Comparison of ENCODE assay signal across 28 mouse cellular contexts in genomic region chr4:63414951-63415350, GRCm38 (mm10). TPM values are rescaled to one million over a fixed set of nuclear protein-coding genes. Genes with fewer than 3 reads are reported as not detected.
DNase-seq lines count a peak whose midpoint lies in the region; ATAC-seq and TF ChIP-seq lines count a peak whose summit lies in the region.
"Had no signal": no experiment of that assay in that cellular context is flagged by ENCODE, and none has a peak within 500 bp of the region (broad histone marks: within the 10 kb centered on the region; RNA-seq: fewer than 3 reads in every experiment).

No protein-coding gene starts in this region.

- no peaks in the 10 kb centered on the region for H3K9me3 ChIP-seq in heart, embryonic 11.5 days (replicated peaks; ENCODE audit: control insufficient read depth, low read length)
- H3K9me3 ChIP-seq: forebrain, embryonic 10.5 days; forebrain, embryonic 13.5 days; heart, embryonic 12.5 days; heart, embryonic 15.5 days; hindbrain, embryonic 10.5 days; hindbrain, embryonic 13.5 days had no signal

- H3K4me3 ChIP-seq in thymus, adult 2 months (ENCODE audit: control insufficient read depth, insufficient read depth, low read length) = no peak overlapping the region
- H3K4me3 ChIP-seq in heart, embryonic 11.5 days (ENCODE audit: low read depth, low read length) = no peak overlapping the region
- H3K4me3 ChIP-seq: forebrain, embryonic 10.5 days; forebrain, embryonic 13.5 days; gastrocnemius, adult 2 months; heart, embryonic 12.5 days; heart, embryonic 15.5 days; hindbrain, embryonic 10.5 days; hindbrain, embryonic 13.5 days had no signal

- no peak overlapping the region for H3K9ac ChIP-seq in heart, embryonic 11.5 days (ENCODE audit: low read depth, low read length)
- H3K9ac ChIP-seq: forebrain, embryonic 13.5 days; heart, embryonic 12.5 days; heart, embryonic 15.5 days; hindbrain, embryonic 13.5 days had no signal

- TF ChIP-seq CTCF in thymus, adult 2 months (IDR thresholded peaks at IDR 0.05; ENCODE audit: borderline replicate concordance, control insufficient read depth, extremely low read depth, insufficient read depth, low read length, poor library complexity) = no peak

- H3K27me3 ChIP-seq in thymus, adult 2 months (ENCODE audit: control insufficient read depth, insufficient read depth, low read length) = no peaks in the 10 kb centered on the region
- no peaks in the 10 kb centered on the region for H3K27me3 ChIP-seq in heart, embryonic 11.5 days (ENCODE audit: control insufficient read depth, insufficient read depth, low read length)
- H3K27me3 ChIP-seq: forebrain, embryonic 13.5 days; hindbrain, embryonic 13.5 days had no signal

- no peak for ATAC-seq in megakaryocyte-erythroid progenitor cell, adult 5-6 weeks (replicated peaks; ENCODE audit: low FRiP score, low TSS enrichment, poor library complexity, severe bottlenecking)
- ATAC-seq in heart, embryonic 11.5 days (replicated peaks; ENCODE audit: insufficient number of reproducible peaks, low FRiP score, low TSS enrichment) = no peak
- ATAC-seq: forebrain, embryonic 13.5 days; forebrain, embryonic 16.5 days had no signal

- no peak for TF ChIP-seq POLR2A in thymus, adult 2 months (IDR thresholded peaks at IDR 0.05; ENCODE audit: control insufficient read depth, extremely low read depth, insufficient read depth, low read length, poor library complexity)

- H3K4me2 ChIP-seq in heart, embryonic 11.5 days = no peak overlapping the region
- H3K4me2 ChIP-seq: forebrain, embryonic 13.5 days; heart, embryonic 12.5 days; heart, embryonic 15.5 days; hindbrain, embryonic 13.5 days had no signal

- WGBS in thymus, adult 2 months = 45% methylated on average over 5 of the region's 5 CpGs
- 70% methylated on average over 5 of the region's 5 CpGs for WGBS in heart, embryonic 11.5 days (ENCODE audit: insufficient replicate concordance)

- H3K4me1 ChIP-seq in thymus, adult 2 months (replicated peaks; ENCODE audit: control insufficient read depth, insufficient read depth, low read length) = no peaks in the 10 kb centered on the region
- peaks cover 6% of the 10 kb centered on the region; the same call in 1 of the 2 replicates for H3K4me1 ChIP-seq in heart, embryonic 11.5 days (ENCODE audit: control insufficient read depth, insufficient read depth, low read length)

- DNase-seq in kidney, postnatal 14 days = peak; percentile 34
- no peak for DNase-seq in kidney, adult 18-20 months
- peak; percentile 38 for DNase-seq in thymus, adult 2 months
- DNase-seq in thymus, postnatal 0 days (ENCODE audit: low spot score) = no peak
- DNase-seq in natural killer cell, adult 2 months (ENCODE audit: low spot score in 2 of 2) = peak; percentile 46 to 64
- DNase-seq: adrenal gland, postnatal 10 days; adrenal gland, postnatal 36 days; cerebellum, adult 18-20 months; cerebellum, adult 9-10 months; cerebellum, postnatal 14 days; gastrocnemius, adult 2 months; gastrocnemius, postnatal 14 days; heart, adult 11 months; heart, postnatal 10 days; heart, postnatal 36 days had no signal

- no peaks in the 10 kb centered on the region for H3K36me3 ChIP-seq in thymus, adult 2 months (ENCODE audit: control insufficient read depth, insufficient read depth, low read length)
- no peaks in the 10 kb centered on the region for H3K36me3 ChIP-seq in heart, embryonic 11.5 days (ENCODE audit: control insufficient read depth, insufficient read depth, low read length)
- H3K36me3 ChIP-seq: heart, embryonic 12.5 days; heart, embryonic 15.5 days; hindbrain, embryonic 13.5 days had no signal

- no peak overlapping the region for H3K27ac ChIP-seq in thymus, adult 2 months (ENCODE audit: control insufficient read depth, insufficient read depth, low read length)
- no peak overlapping the region for H3K27ac ChIP-seq in heart, embryonic 11.5 days (ENCODE audit: low read depth, low read length)
- H3K27ac ChIP-seq: forebrain, embryonic 10.5 days; forebrain, embryonic 13.5 days; gastrocnemius, adult 2 months; heart, embryonic 15.5 days; hindbrain, embryonic 10.5 days; hindbrain, embryonic 13.5 days had no signal

RNA-seq across cellular contexts. Expression of gene Akna, which starts 11.8 kb away (rescaled TPM):
- polyA plus RNA-seq in thymus, adult 2 months (2012; rRNA removed) = 76.6 and 92.4 TPM in 2 replicates
- polyA plus RNA-seq in thymus, postnatal 0 days (2015; fragmentation: Nextera tagmentation; extraction: Ambion mirVana) = 20.6 and 25.9 TPM in 2 replicates
- total RNA-seq in megakaryocyte-erythroid progenitor cell, adult 5-6 weeks (2014; fragmentation: Nextera tagmentation) = 29.6 and 30.1 TPM in 2 replicates
- total RNA-seq in megakaryocyte-erythroid progenitor cell, adult 5-6 weeks (2017) = 3.0 and 5.7 TPM in 2 replicates
- 3.1 and 3.2 TPM in 2 replicates for polyA plus RNA-seq in heart, embryonic 11.5 days (2014; fragmentation: Nextera tagmentation; extraction: Ambion mirVana)

RNA-seq across cellular contexts. Expression of gene Orm2, which starts 52.7 kb away (rescaled TPM):
- polyA plus RNA-seq in thymus, adult 2 months (2012; rRNA removed) = 0.31 and 0.38 TPM in 2 replicates
- polyA plus RNA-seq in thymus, postnatal 0 days (2015; fragmentation: Nextera tagmentation; extraction: Ambion mirVana) = 0.17 and 0.33 TPM in 2 replicates
- total RNA-seq in megakaryocyte-erythroid progenitor cell, adult 5-6 weeks (2014; fragmentation: Nextera tagmentation) = not detected in 2 replicates
- not detected in 2 replicates for total RNA-seq in megakaryocyte-erythroid progenitor cell, adult 5-6 weeks (2017)
- polyA plus RNA-seq in heart, embryonic 11.5 days (2014; fragmentation: Nextera tagmentation; extraction: Ambion mirVana) = not detected in 2 replicates
- total RNA-seq: ES-E14; gastrocnemius, adult 2 months; gastrocnemius, postnatal 14 days; gastrocnemius, postnatal 4 days; heart, postnatal 10 days; heart, postnatal 36 days had no signal
- polyA plus RNA-seq: embryonic facial prominence, embryonic 11.5 days; embryonic facial prominence, embryonic 14.5 days; forebrain, embryonic 10.5 days; forebrain, embryonic 13.5 days; forebrain, embryonic 16.5 days; heart, embryonic 12.5 days; heart, embryonic 15.5 days; hindbrain, embryonic 10.5 days; hindbrain, embryonic 13.5 days had no signal

RNA-seq across cellular contexts. Expression of gene Orm3, which starts 59.0 kb away (rescaled TPM):
- polyA plus RNA-seq in thymus, adult 2 months (2012; rRNA removed) = 0.18 and 0.28 TPM in 2 replicates
- polyA plus RNA-seq in thymus, postnatal 0 days (2015; fragmentation: Nextera tagmentation; extraction: Ambion mirVana) = not detected in 2 replicates
- not detected in 2 replicates for total RNA-seq in megakaryocyte-erythroid progenitor cell, adult 5-6 weeks (2014; fragmentation: Nextera tagmentation)
- not detected in 2 replicates for total RNA-seq in megakaryocyte-erythroid progenitor cell, adult 5-6 weeks (2017)
- not detected in 2 replicates for polyA plus RNA-seq in heart, embryonic 11.5 days (2014; fragmentation: Nextera tagmentation; extraction: Ambion mirVana)
- total RNA-seq: ES-E14; gastrocnemius, adult 2 months; gastrocnemius, postnatal 14 days; gastrocnemius, postnatal 4 days had no signal
- polyA plus RNA-seq: embryonic facial prominence, embryonic 11.5 days; embryonic facial prominence, embryonic 14.5 days; forebrain, embryonic 10.5 days; forebrain, embryonic 13.5 days; forebrain, embryonic 16.5 days; heart, embryonic 12.5 days; heart, embryonic 15.5 days; hindbrain, embryonic 10.5 days; hindbrain, embryonic 13.5 days had no signal

Comparison
In these comparisons a context has a peak if more than half of its experiments do, and no peak if none do; other contexts are left out.
1. DNase-seq: peak in kidney, postnatal 14 days (single experiment), thymus, adult 2 months (single experiment) and natural killer cell, adult 2 months (2 of 2); none in kidney, adult 18-20 months (single experiment) and thymus, postnatal 0 days (single experiment).